Mouse (Mus musculus) megakaryocyte, embryonic 14.5 days (primary cell): ENCODE measurements at regions not wholly inside any gene's neighbourhood (a gene's known extent, or its start where the extent isn't known, plus 50 kb on each side); places are given as distances from the start of the nearest gene placed in this dataset.

Experiments used
- FLI1 ChIP-seq: IDR thresholded peaks from 2 replicates; pipeline ENCODE4 v1.6.1; 2012; ENCODE audit warnings: low read length, inconsistent platforms, mixed read lengths
- GATA1 ChIP-seq: IDR thresholded peaks from 3 replicates; pipeline ENCODE4 v1.6.1; 2012; ENCODE audit warnings: mixed read lengths, low read length, inconsistent platforms, borderline replicate concordance

GRCm38 (mm10) chr4:34386338-34386967 is 164.3 kb upstream of the Akirin2 start:
- TF ChIP-seq GATA1, result no peak
- TF ChIP-seq FLI1, result no peak
